Mouse (Mus musculus): ENCODE data around the gene Osbpl10.

- TF ChIP-seq CTCF (IDR thresholded peaks at IDR 0.05; ENCODE audit: low read depth) = no peak
- TF ChIP-seq EP300 (optimal IDR thresholded peaks at IDR 0.05) = no peak
These were observed 70.5 kb downstream of the Osbpl10 start for GRCm38 (mm10) chr9:115048861-115049260.

All from stomach, postnatal 0 days (tissue).